Mouse (Mus musculus) olfactory bulb, adult 2 months (tissue): ENCODE measurements around the gene St3gal5. TPM values are rescaled to one million over a fixed set of nuclear protein-coding genes. Genes with fewer than 3 reads are reported as not detected.
A peak's percentile ranks its signal among the peaks of the same experiment; 100 is the strongest.

ENCODE experiments used
- H3K27ac ChIP-seq: fragments of 200-500 bp; 2 replicates; pipeline ENCODE4 v1.5.1; 2012; ENCODE audit warnings: low read depth, low read length; ENCODE audit not compliant: insufficient read depth
- H3K4me1 ChIP-seq: fragments of 200-500 bp; 2 replicates; pipeline ENCODE4 v1.6.1; 2012; ENCODE audit warnings: low read length; ENCODE audit not compliant: control insufficient read depth, insufficient read depth
- H3K4me3 ChIP-seq: fragments of 200-500 bp; 2 replicates; pipeline ENCODE4 v1.5.1; 2012; ENCODE audit warnings: mild to moderate bottlenecking, low read depth, low read length, moderate library complexity; ENCODE audit not compliant: insufficient read depth
- CTCF ChIP-seq: fragments of 200-500 bp; IDR thresholded peaks from 2 replicates; pipeline ENCODE4 v1.5.1; 2012; ENCODE audit warnings: low read depth, mild to moderate bottlenecking, low read length, moderate library complexity; ENCODE audit not compliant: insufficient read depth
- POLR2A ChIP-seq: fragments of 200-500 bp; IDR thresholded peaks from 2 replicates; pipeline ENCODE4 v1.6.1; 2012; ENCODE audit warnings: mild to moderate bottlenecking, low read depth, low read length, moderate library complexity; ENCODE audit not compliant: insufficient read depth
- WGBS: fragments of 180-500 bp; shearing (Covaris S2); methylation state at CpG from one replicate; pipeline ENCODE4 v1.1.7; 2018; 5-methylcytosine and 5-hydroxymethylcytosine counted together
- polyA plus RNA-seq: library from polyadenylated mRNA; stranded (reverse); fragments of >200 nt; gene quantifications from 2 replicates; pipeline ENCODE4 v1.2.4, GENCODE M21; 2012; ENCODE audit warnings: low replicate concordance; ENCODE audit not compliant: missing spikeins, insufficient read depth, insufficient read length

St3gal5 gene
- polyA plus RNA-seq, 1 experiment: not detected

GRCm38 (mm10) chr6:72065988-72066387 lies 31.4 kb upstream of the St3gal5 start:
- TF ChIP-seq POLR2A: no peak
- H3K4me3 ChIP-seq: no peak overlapping the region
- 63% methylated on average over 10 of the region's 10 CpGs for WGBS
- no peak overlapping the region for H3K27ac ChIP-seq
- no peaks in the 10 kb centered on the region for H3K4me1 ChIP-seq

DNA sequence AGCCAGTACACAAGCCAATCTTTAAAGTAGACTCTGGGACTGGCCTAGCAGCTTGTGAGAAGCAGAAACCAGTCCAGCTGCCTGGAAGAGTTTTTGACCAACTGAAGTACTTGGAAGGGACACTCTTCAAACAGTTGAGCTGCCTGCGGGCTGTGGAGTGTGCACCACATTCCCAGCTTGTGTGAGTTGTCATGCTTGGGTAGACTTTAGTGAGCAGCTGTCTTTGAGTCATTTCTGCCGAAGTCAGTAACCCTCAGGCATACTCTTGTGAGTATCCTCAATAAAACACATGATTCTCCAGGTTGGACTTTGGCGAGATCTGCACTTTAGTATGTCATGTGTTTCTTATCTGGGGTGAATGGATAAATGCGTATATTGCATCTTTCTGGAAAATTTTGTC lies 29.0 kb upstream of the St3gal5 start:
- Histone ChIP-seq H3K4me1 (no peaks in the 10 kb centered on the region), H3K4me3 (no peak overlapping the region), H3K27ac (no peak overlapping the region)
- TF ChIP-seq CTCF (no peak), POLR2A (no peak)
- 91% methylated on average over 4 of the region's 4 CpGs for WGBS

GRCm38 (mm10) chr6:72071281-72071870 lies 26.0 kb upstream of the St3gal5 start:
- no peak overlapping the region for H3K4me3 ChIP-seq
- 86% methylated on average over 5 of the region's 5 CpGs for WGBS
- H3K27ac ChIP-seq: no peak overlapping the region
- no peak for TF ChIP-seq POLR2A
- no peak for TF ChIP-seq CTCF
- H3K4me1 ChIP-seq: no peaks in the 10 kb centered on the region

DNA sequence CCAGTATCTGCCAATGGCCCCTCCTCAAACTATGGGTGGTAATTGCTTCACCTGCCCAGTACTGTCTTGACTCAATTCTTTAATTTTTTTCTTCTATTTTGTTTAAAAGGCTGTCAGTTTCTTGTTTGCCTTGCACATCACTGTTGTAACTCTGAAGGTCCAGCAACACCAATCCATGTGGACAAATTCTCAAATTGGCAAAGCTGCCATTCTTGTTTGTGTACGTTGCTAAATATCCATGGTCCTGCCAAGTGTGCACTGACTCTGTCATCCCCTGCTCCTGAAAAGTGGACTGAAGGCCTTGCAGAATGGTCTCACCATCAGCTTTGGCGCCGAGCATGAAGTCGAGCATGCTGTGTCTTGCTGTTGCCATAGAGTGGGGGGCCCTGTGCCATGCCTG lies 23.6 kb upstream of the St3gal5 start:
- Histone ChIP-seq H3K4me3 (no peak overlapping the region), H3K4me1 (no peaks in the 10 kb centered on the region), H3K27ac (no peak overlapping the region)
- 85% methylated on average over 4 of the region's 4 CpGs for WGBS
- TF ChIP-seq CTCF: no peak
- TF ChIP-seq POLR2A: no peak

GRCm38 (mm10) chr6:72076512-72076911 lies 20.9 kb upstream of the St3gal5 start:
- Histone ChIP-seq H3K4me1 (no peaks in the 10 kb centered on the region), H3K27ac (no peak overlapping the region), H3K4me3 (no peak overlapping the region)
- WGBS: 59% methylated on average over 9 of the region's 9 CpGs
- no peak for TF ChIP-seq CTCF
- no peak for TF ChIP-seq POLR2A

DNA sequence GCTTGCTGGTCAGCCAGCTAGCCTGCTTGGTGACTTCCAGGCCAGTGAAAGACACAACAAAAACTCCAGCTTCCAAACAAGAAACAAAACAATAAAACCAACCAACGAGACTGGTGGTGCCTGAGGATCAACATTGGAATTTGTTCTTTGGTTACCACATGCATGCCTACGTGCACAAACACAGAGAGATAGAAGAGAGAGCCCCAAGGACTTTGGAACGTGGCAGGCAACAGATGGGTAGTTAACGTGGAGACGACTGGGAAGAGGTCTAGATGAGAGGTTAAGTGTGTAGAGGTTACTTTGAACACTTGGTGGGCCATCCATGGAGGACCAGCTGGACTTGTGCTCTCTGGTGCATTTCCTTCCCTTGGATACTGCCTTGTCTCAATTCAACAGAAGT lies 19.2 kb upstream of the St3gal5 start:
- no peak for TF ChIP-seq CTCF
- no peak for TF ChIP-seq POLR2A
- H3K27ac ChIP-seq: no peak overlapping the region
- WGBS: 82% methylated on average over 5 of the region's 5 CpGs

DNA sequence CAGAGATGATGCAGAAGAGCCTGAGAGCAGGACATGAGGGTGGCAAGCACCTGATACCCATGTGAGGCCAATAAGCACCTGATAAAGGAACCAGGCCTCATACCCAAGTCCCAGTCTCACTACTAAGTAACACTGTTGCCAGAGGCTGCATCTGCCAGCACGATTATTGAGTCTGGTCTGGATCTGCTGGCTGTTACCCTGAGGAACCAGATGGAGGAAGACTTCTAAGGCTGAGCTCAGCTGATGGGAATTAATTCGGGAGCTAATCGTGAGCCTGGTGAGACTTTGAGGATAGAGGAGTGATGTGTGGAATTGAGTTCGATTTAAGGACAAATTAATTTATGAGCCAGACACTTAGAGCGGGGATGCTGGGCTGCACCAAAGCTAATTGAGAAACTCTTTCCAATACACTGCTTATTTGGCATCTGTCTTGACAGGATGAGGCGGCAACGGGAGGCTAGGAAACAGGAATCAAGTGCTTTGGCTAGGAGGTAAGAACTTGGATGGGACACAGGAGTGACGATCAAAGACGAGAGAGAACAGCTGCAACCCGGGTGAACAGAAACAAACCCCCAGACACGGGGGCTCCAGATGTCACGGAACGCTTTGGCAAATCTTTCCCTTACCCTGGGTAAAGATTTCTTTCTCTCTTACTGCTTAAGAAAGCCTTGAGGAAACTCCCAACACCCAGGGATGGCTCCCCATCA lies 15.9 kb upstream of the St3gal5 start:
- H3K4me3 ChIP-seq: 0 out of 2 replicates have a peak overlapping the region, but pooled peaks have one; percentile 4
- H3K4me1 ChIP-seq: no peaks in the 10 kb centered on the region
- H3K27ac ChIP-seq: no peak overlapping the region
- WGBS: 46% methylated on average over 13 of the region's 13 CpGs
- TF ChIP-seq CTCF (no peak), POLR2A (no peak)

More for the DNA sequence above, 19.2 kb upstream of the St3gal5 start:
- Histone ChIP-seq H3K4me3 (no peak overlapping the region), H3K4me1 (no peaks in the 10 kb centered on the region)

GRCm38 (mm10) chr6:72087402-72087801 lies 10.0 kb upstream of the St3gal5 start:
- 0 out of 2 replicates have a peak, but pooled peaks cover 2% of the 10 kb centered on the region for H3K4me1 ChIP-seq
- H3K27ac ChIP-seq: no peak overlapping the region
- TF ChIP-seq POLR2A (no peak), CTCF (no peak)
- 90% methylated on average over 5 of the region's 5 CpGs for WGBS
- no peak overlapping the region for H3K4me3 ChIP-seq

GRCm38 (mm10) chr6:72089865-72090264 lies 7.5 kb upstream of the St3gal5 start:
- no peak overlapping the region for H3K4me3 ChIP-seq
- WGBS: 87% methylated on average over 5 of the region's 5 CpGs

More at GRCm38 (mm10) chr6:72089865-72090264, 7.5 kb upstream of the St3gal5 start:
- Histone ChIP-seq H3K27ac (no peak overlapping the region), H3K4me1 (0 out of 2 replicates have a peak, but pooled peaks cover 2% of the 10 kb centered on the region)
- TF ChIP-seq POLR2A (no peak), CTCF (no peak)
